Comparison of ENCODE assay signal across 8 mouse cellular contexts in genomic region chr14:59627142-59627680, GRCm38 (mm10). TPM values are rescaled to one million over a fixed set of nuclear protein-coding genes. Genes with fewer than 3 reads are reported as not detected.
DNase-seq lines count a peak whose midpoint lies in the region; ATAC-seq lines count a peak whose summit lies in the region.

No protein-coding gene starts in this region.

- peak overlapping the region; percentile 51 for H3K27ac ChIP-seq in heart, embryonic 16.5 days (ENCODE audit: low read length)
- peak overlapping the region; percentile 92 for H3K27ac ChIP-seq in embryonic facial prominence, embryonic 10.5 days (replicated peaks)
- H3K27ac ChIP-seq in hindbrain, embryonic 11.5 days (ENCODE audit: low read depth, low read length): no peak overlapping the region
- H3K27ac ChIP-seq in midbrain, embryonic 14.5 days (replicated peaks; ENCODE audit: low read depth, low read length): no peak overlapping the region

- peak overlapping the region; percentile 66 for H3K4me3 ChIP-seq in heart, embryonic 16.5 days (ENCODE audit: low read length)
- H3K4me3 ChIP-seq in embryonic facial prominence, embryonic 10.5 days: peak overlapping the region; percentile 82
- peak overlapping the region; percentile 62 for H3K4me3 ChIP-seq in hindbrain, embryonic 11.5 days (ENCODE audit: low read depth, low read length)
- H3K4me3 ChIP-seq in midbrain, embryonic 14.5 days (replicated peaks; ENCODE audit: low read depth, low read length): peak overlapping the region; percentile 61

- WGBS in heart, embryonic 16.5 days: 51% methylated on average over 9 of the region's 9 CpGs
- 11% methylated on average over 9 of the region's 9 CpGs for WGBS in embryonic facial prominence, embryonic 10.5 days
- WGBS in hindbrain, embryonic 11.5 days: 44% methylated on average over 9 of the region's 9 CpGs
- 26% methylated on average over 9 of the region's 9 CpGs for WGBS in midbrain, embryonic 14.5 days

- peaks cover 11% of the 10 kb centered on the region for H3K4me1 ChIP-seq in heart, embryonic 16.5 days (ENCODE audit: control insufficient read depth, insufficient read depth, low read length)
- peaks cover 50% of the 10 kb centered on the region for H3K4me1 ChIP-seq in embryonic facial prominence, embryonic 10.5 days
- no peaks in the 10 kb centered on the region; the same call in 1 of the 2 replicates for H3K4me1 ChIP-seq in hindbrain, embryonic 11.5 days (replicated peaks; ENCODE audit: control insufficient read depth, insufficient read depth, low read length)
- H3K4me1 ChIP-seq in midbrain, embryonic 14.5 days (ENCODE audit: control insufficient read depth, insufficient read depth, low read length): peaks cover 7% of the 10 kb centered on the region; the same call in 1 of the 2 replicates

- peak overlapping the region; percentile 69 for H3K9ac ChIP-seq in heart, embryonic 16.5 days (ENCODE audit: low read length)
- 0 out of 2 replicates have a peak overlapping the region, but pooled peaks have one; percentile 19 for H3K9ac ChIP-seq in hindbrain, embryonic 11.5 days (ENCODE audit: low read depth, low read length)
- 0 out of 2 replicates have a peak overlapping the region, but pooled peaks have one; percentile 1 for H3K9ac ChIP-seq in midbrain, embryonic 14.5 days (replicated peaks; ENCODE audit: low read length)

- H3K36me3 ChIP-seq in heart, embryonic 16.5 days (ENCODE audit: control insufficient read depth, insufficient read depth): no peaks in the 10 kb centered on the region
- peaks cover 28% of the 10 kb centered on the region for H3K36me3 ChIP-seq in embryonic facial prominence, embryonic 10.5 days (replicated peaks)
- no peaks in the 10 kb centered on the region for H3K36me3 ChIP-seq in hindbrain, embryonic 11.5 days (ENCODE audit: control insufficient read depth, insufficient read depth, low read length)
- H3K36me3 ChIP-seq in midbrain, embryonic 14.5 days (ENCODE audit: control insufficient read depth, insufficient read depth, low read length): 0 out of 2 replicates have a peak, but pooled peaks cover 4% of the 10 kb centered on the region

- ATAC-seq in heart, embryonic 16.5 days (replicated peaks; ENCODE audit: extremely low read depth, insufficient read depth, low FRiP score): no peak
- ATAC-seq in hindbrain, embryonic 11.5 days (ENCODE audit: low FRiP score): no peak
- no peak for ATAC-seq in midbrain, embryonic 14.5 days (ENCODE audit: low FRiP score, low TSS enrichment)

- peak overlapping the region; percentile 87 for H3K4me2 ChIP-seq in heart, embryonic 16.5 days (ENCODE audit: low read depth, low read length)
- H3K4me2 ChIP-seq in hindbrain, embryonic 11.5 days (replicated peaks; ENCODE audit: low read depth, low read length): peak overlapping the region; percentile 79
- peak overlapping the region; percentile 83 for H3K4me2 ChIP-seq in midbrain, embryonic 14.5 days (ENCODE audit: low read length)

- H3K27me3 ChIP-seq in heart, embryonic 16.5 days (ENCODE audit: control insufficient read depth, insufficient read depth, low read length): peaks cover 17% of the 10 kb centered on the region
- peaks cover 62% of the 10 kb centered on the region for H3K27me3 ChIP-seq in embryonic facial prominence, embryonic 10.5 days (replicated peaks; ENCODE audit: low read depth, poor library complexity, severe bottlenecking)
- peaks cover 10% of the 10 kb centered on the region; the same call in 1 of the 2 replicates for H3K27me3 ChIP-seq in hindbrain, embryonic 11.5 days (ENCODE audit: control insufficient read depth, insufficient read depth, low read length)
- H3K27me3 ChIP-seq in midbrain, embryonic 14.5 days (ENCODE audit: control insufficient read depth, insufficient read depth, low read length): peaks cover 8% of the 10 kb centered on the region; the same call in 1 of the 2 replicates

- H3K9me3 ChIP-seq in heart, embryonic 16.5 days (replicated peaks; ENCODE audit: control insufficient read depth, low read length): no peaks in the 10 kb centered on the region
- no peaks in the 10 kb centered on the region for H3K9me3 ChIP-seq in embryonic facial prominence, embryonic 10.5 days
- no peaks in the 10 kb centered on the region for H3K9me3 ChIP-seq in hindbrain, embryonic 11.5 days (ENCODE audit: control insufficient read depth, low read length)
- no peaks in the 10 kb centered on the region for H3K9me3 ChIP-seq in midbrain, embryonic 14.5 days (ENCODE audit: control insufficient read depth, low read length)

- DNase-seq in heart, adult 8-10 months (ENCODE audit: low spot score): no peak
- DNase-seq in embryonic facial prominence, embryonic 10.5 days (ENCODE audit: low spot score): no peak
- no peak for DNase-seq in hindbrain, embryonic 11.5 days (ENCODE audit: low spot score)
- DNase-seq in midbrain, embryonic 14.5 days: peak; percentile 22
- no peak for DNase-seq in urinary bladder, postnatal 4 days (ENCODE audit: low spot score in 2 of 2)
- DNase-seq in urinary bladder, postnatal 10 days (ENCODE audit: low spot score): no peak
- no peak for DNase-seq in frontal cortex, postnatal 14 days (ENCODE audit: low spot score in 2 of 2)

RNA-seq across cellular contexts. Expression of gene Shisa2, which starts 2.1 kb away (rescaled TPM):
- 9.1 and 12.2 TPM in 2 replicates for polyA plus RNA-seq in heart, embryonic 16.5 days (2015; fragmentation: Nextera tagmentation; extraction: Ambion mirVana)
- total RNA-seq in heart, adult 8-10 months (2022): 1 to 10 TPM in 1 of 4 experiments, under 1 TPM in 3; 0.87 to 1.1 (median 0.90) TPM
- polyA plus RNA-seq in embryonic facial prominence, embryonic 10.5 days (2016; fragmentation: Nextera tagmentation; extraction: Ambion mirVana): 26.1 and 29.8 TPM in 2 replicates
- polyA plus RNA-seq in hindbrain, embryonic 11.5 days (2014; fragmentation: Nextera tagmentation; extraction: Ambion mirVana): 14.0 and 15.7 TPM in 2 replicates
- 4.9 and 5.4 TPM in 2 replicates for polyA plus RNA-seq in midbrain, embryonic 14.5 days (2014; fragmentation: Nextera tagmentation; extraction: Ambion mirVana)

RNA-seq across cellular contexts. Expression of gene Cdadc1, which starts 29.5 kb away (rescaled TPM):
- 34.5 and 36.0 TPM in 2 replicates for polyA plus RNA-seq in heart, embryonic 16.5 days (2015; fragmentation: Nextera tagmentation; extraction: Ambion mirVana)
- total RNA-seq in heart, adult 8-10 months (2022): 10 to 100 TPM; 44.5 to 62.8 (median 52.1) TPM
- 24.7 and 28.9 TPM in 2 replicates for polyA plus RNA-seq in embryonic facial prominence, embryonic 10.5 days (2016; fragmentation: Nextera tagmentation; extraction: Ambion mirVana)
- polyA plus RNA-seq in hindbrain, embryonic 11.5 days (2014; fragmentation: Nextera tagmentation; extraction: Ambion mirVana): 31.0 and 33.3 TPM in 2 replicates
- polyA plus RNA-seq in midbrain, embryonic 14.5 days (2014; fragmentation: Nextera tagmentation; extraction: Ambion mirVana): 31.6 and 39.4 TPM in 2 replicates

Comparison
In these comparisons a context has a peak if more than half of its experiments do, and no peak if none do; other contexts are left out.
1. H3K27ac ChIP-seq: peak in heart, embryonic 16.5 days (single experiment) and embryonic facial prominence, embryonic 10.5 days (single experiment); none in hindbrain, embryonic 11.5 days (single experiment) and midbrain, embryonic 14.5 days (single experiment).
2. H3K9ac ChIP-seq: peak in every context shown above with its lines; median percentile 69 in heart, embryonic 16.5 days; 19 in hindbrain, embryonic 11.5 days; 1 in midbrain, embryonic 14.5 days.
3. Peak in every context shown above with its lines, with median percentiles within 50 percentile points of each other: H3K4me2 ChIP-seq and H3K4me3 ChIP-seq.